Mouse (Mus musculus) spleen, adult 2 months (tissue): ENCODE measurements around the gene Adgrl3.

Source experiments
- CTCF ChIP-seq: fragments of 200-500 bp; IDR thresholded peaks from 2 replicates; pipeline ENCODE4 v1.5.1; 2011; ENCODE audit warnings: mild to moderate bottlenecking, inconsistent platforms; ENCODE audit not compliant: insufficient read depth, insufficient read length, insufficient replicate concordance; ENCODE audit errors: extremely low read depth
- POLR2A ChIP-seq: fragments of 200-500 bp; IDR thresholded peaks from 2 replicates; pipeline ENCODE4 v1.6.1; 2011; ENCODE audit warnings: low read depth, low read length, inconsistent platforms

DNA sequence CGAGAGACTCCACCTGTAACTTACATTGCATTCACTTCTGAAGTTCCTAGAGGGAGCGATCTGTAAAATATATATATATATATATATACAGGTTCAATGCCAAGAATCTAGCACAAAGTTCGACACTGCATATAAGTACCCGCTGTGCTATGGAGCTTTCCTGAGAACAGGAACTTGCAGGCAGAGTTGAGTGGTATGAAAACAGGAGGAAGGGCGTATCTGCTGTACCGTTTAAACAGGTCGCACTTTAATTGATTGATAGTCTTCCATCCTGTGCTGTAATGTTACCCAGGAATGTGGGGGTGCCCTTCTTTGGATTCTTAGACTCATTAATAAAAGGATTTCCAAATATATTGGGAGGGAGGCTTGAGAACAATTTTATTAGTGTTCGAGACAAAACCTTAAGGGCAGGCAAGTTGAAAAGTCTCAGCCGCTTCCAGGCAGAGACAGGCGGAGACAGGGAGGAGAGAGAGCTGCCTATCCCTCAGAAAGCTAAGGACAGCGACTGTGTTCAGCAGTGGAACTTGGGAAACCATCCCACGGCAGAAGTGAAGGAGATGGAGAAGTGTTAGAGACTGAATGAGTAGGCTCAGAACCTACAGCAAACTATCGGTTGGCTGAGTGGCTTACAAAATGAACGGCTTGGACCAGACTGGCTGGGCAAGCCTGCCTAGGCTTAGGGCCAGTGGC is 570.2 kb downstream of the Adgrl3 start:
- TF ChIP-seq CTCF (no peak), POLR2A (no peak)
